Mouse (Mus musculus) small intestine, adult 2 months (tissue): ENCODE data around the gene Galk1. TPM values are rescaled to one million over a fixed set of nuclear protein-coding genes. Genes with fewer than 3 reads are reported as not detected.

Source experiments
- H3K27ac ChIP-seq: fragments of 200-500 bp; 2 replicates; pipeline ENCODE4 v1.5.1; 2012; ENCODE audit warnings: low read depth, low read length, control low read depth, inconsistent platforms; ENCODE audit not compliant: insufficient read depth
- H3K27me3 ChIP-seq: fragments of 200-500 bp; 2 replicates; pipeline ENCODE4 v1.6.1; 2012; ENCODE audit warnings: mild to moderate bottlenecking, moderate library complexity, low read length, inconsistent platforms; ENCODE audit not compliant: control insufficient read depth, insufficient read depth
- H3K36me3 ChIP-seq: fragments of 200-500 bp; 2 replicates; pipeline ENCODE4 v1.6.1; 2012; ENCODE audit warnings: mild to moderate bottlenecking, low read length, control low read depth, inconsistent platforms; ENCODE audit not compliant: control insufficient read depth, insufficient read depth
- H3K4me1 ChIP-seq: fragments of 200-500 bp; 2 replicates; pipeline ENCODE4 v1.6.1; 2012; ENCODE audit warnings: low read length, inconsistent platforms, mixed read lengths; ENCODE audit not compliant: control insufficient read depth, insufficient read depth, insufficient read length
- H3K4me3 ChIP-seq: fragments of 200-500 bp; 2 replicates; pipeline ENCODE4 v1.5.1; 2012; ENCODE audit warnings: low read depth, mild to moderate bottlenecking, control low read depth, inconsistent platforms, low read length, moderate library complexity
- CTCF ChIP-seq: fragments of 200-500 bp; IDR thresholded peaks from 2 replicates; pipeline ENCODE4 v1.5.1; 2012; ENCODE audit warnings: low read depth, mild to moderate bottlenecking, control low read depth, inconsistent platforms, low read length, moderate library complexity, mixed read lengths; ENCODE audit not compliant: insufficient replicate concordance, insufficient read length; ENCODE audit errors: extremely low read depth
- POLR2A ChIP-seq: fragments of 200-500 bp; IDR thresholded peaks from 2 replicates; pipeline ENCODE4 v1.6.1; 2012; ENCODE audit warnings: low read depth, mild to moderate bottlenecking, control low read depth, inconsistent platforms, low read length, moderate library complexity
- WGBS: fragments of 180-500 bp; shearing (Covaris S2); methylation state at CpG from one replicate; pipeline ENCODE4 v1.1.7; 2018; 5-methylcytosine and 5-hydroxymethylcytosine counted together
- polyA plus RNA-seq: library from polyadenylated mRNA; depleted of rRNA; stranded (reverse); fragments of >200 nt; gene quantifications from 2 replicates; pipeline ENCODE4 v1.2.3, GENCODE M21; 2012

The Galk1 gene
- polyA plus RNA-seq, 1 experiment = 53.3 TPM

DNA sequence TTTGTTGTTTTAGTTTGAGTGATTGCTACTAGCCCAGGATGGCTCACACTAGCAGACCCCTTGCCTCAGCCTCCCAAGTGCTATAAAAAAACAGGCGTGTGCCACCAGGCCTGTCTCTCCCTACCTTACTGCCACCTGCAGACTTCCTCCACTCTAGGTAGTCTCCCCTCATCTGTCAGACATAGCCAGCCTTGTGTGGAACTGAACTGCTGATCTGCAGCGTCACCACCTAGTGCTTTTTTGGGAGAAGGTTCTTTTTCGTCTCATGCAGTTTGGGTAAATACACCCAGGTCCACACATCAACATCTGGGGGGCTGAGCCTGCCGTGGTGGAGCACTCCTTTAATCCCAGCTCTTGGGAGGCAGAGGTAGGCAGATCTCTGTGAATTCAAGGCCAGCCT, 15.5 kb downstream of the Galk1 start:
- WGBS = 81% methylated on average over 4 of the region's 4 CpGs
- H3K27me3 ChIP-seq = no peaks in the 10 kb centered on the region
- TF ChIP-seq POLR2A = no peak
- no peak for TF ChIP-seq CTCF
- no peaks in the 10 kb centered on the region; the same call in 1 of the 2 replicates for H3K4me1 ChIP-seq
- no peak overlapping the region for H3K4me3 ChIP-seq
- no peak overlapping the region for H3K27ac ChIP-seq
- peaks cover 49% of the 10 kb centered on the region for H3K36me3 ChIP-seq

GRCm38 (mm10) chr11:115995256-115995655, 17.3 kb downstream of the Galk1 start:
- 91% methylated on average over 3 of the region's 3 CpGs for WGBS
- no peaks in the 10 kb centered on the region; the same call in 1 of the 2 replicates for H3K4me1 ChIP-seq
- no peak overlapping the region for H3K4me3 ChIP-seq
- TF ChIP-seq CTCF (no peak), POLR2A (no peak)
- H3K36me3 ChIP-seq = peaks cover 55% of the 10 kb centered on the region
- H3K27me3 ChIP-seq = no peaks in the 10 kb centered on the region
- no peak overlapping the region for H3K27ac ChIP-seq

DNA sequence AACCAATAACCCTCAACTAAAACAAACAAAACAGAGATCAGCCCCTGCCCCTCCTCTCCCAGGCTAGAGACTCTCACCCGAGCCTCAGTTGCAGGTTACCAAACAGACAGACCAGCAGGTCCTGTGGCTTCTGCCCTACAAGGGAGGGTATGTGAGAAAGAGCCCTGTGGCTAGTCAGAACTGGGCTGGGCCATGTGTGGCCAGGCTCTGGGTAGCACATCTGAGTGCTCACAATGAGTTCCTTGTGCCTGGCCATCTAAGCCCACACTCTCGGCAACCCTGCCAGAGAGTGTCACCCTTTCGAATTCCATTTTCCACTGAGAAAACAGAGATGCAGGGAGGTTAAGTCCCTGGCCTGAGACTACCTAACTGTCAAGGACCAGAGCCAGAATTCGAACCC, 20.4 kb downstream of the Galk1 start:
- Histone ChIP-seq H3K4me1 (no peaks in the 10 kb centered on the region), H3K4me3 (no peak overlapping the region), H3K27ac (no peak overlapping the region), H3K27me3 (no peaks in the 10 kb centered on the region), H3K36me3 (peaks cover 64% of the 10 kb centered on the region)
- 72% methylated on average over 4 of the region's 4 CpGs for WGBS
- no peak for TF ChIP-seq POLR2A
- TF ChIP-seq CTCF = no peak

DNA sequence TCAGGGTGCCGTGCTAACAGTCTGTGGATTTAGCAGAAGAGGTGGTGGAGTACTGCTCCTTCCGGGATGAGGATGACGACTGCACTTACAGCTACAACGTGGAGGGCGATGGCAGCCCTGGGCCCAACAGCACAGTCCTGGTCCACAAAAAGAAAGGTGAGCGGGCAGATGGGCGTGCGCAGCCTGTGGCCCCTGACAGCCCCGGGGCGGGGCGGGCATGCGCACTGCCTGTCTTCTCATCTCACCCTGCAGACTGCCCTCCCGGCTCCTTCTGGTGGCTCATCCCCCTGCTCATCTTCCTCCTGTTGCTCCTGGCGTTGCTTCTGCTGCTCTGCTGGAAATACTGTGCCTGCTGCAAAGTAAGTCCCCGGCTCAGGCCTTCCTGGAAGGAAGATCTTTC, 22.8 kb downstream of the Galk1 start:
- no peaks in the 10 kb centered on the region for H3K27me3 ChIP-seq
- H3K4me3 ChIP-seq = no peak overlapping the region
- H3K36me3 ChIP-seq = peaks cover 68% of the 10 kb centered on the region
- TF ChIP-seq POLR2A = no peak
- TF ChIP-seq CTCF = no peak
- no peaks in the 10 kb centered on the region for H3K4me1 ChIP-seq
- WGBS = 73% methylated on average over 15 of the region's 15 CpGs
- H3K27ac ChIP-seq = no peak overlapping the region

DNA sequence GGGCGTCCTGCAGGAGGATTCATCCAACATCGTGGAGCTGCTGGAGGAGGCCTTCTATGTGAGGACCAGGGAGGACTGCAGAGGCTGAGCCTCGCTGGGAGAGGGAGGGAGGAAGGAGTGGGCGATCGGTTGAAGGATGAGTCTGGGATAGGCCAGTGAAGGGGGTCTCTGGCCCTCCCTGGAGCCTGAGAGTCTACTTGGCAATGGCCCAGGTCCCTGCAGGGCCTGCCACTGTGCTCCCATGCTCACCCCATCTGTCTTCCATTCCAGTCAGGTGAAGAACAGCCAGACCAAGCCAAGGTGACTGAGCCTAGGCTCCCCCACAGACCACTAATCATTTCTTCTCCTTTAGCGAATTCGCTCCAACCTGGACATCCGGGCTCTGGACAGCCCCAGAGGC, 29.2 kb downstream of the Galk1 start:
- H3K27me3 ChIP-seq = no peaks in the 10 kb centered on the region
- no peak overlapping the region for H3K27ac ChIP-seq
- H3K4me1 ChIP-seq = no peaks in the 10 kb centered on the region
- no peak overlapping the region for H3K4me3 ChIP-seq
- H3K36me3 ChIP-seq = peaks cover 62% of the 10 kb centered on the region
- WGBS = 88% methylated on average over 8 of the region's 8 CpGs
- TF ChIP-seq CTCF (no peak), POLR2A (no peak)

DNA sequence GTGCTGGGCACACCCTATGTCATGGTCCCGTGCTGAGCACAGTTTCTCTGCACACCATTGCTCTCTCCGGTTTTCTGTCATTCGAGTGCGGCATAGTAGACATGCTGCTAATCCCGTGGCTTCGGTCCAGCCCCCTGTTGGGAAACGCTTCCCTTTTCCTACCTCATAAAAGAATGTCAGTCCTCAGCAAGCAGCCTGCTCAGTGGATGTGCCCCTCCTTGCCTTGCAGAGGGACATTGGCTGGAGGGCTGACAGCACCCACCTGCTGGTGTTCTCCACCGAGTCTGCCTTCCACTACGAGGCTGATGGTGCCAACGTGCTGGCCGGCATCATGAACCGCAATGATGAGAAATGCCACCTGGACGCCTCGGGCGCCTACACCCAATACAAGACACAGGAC, 30.0 kb downstream of the Galk1 start:
- WGBS = 95% methylated on average over 15 of the region's 15 CpGs
- no peak overlapping the region for H3K27ac ChIP-seq
- peaks cover 2% of the 10 kb centered on the region; the same call in 1 of the 2 replicates for H3K4me1 ChIP-seq
- H3K36me3 ChIP-seq = peaks cover 59% of the 10 kb centered on the region
- no peak for TF ChIP-seq POLR2A
- TF ChIP-seq CTCF = no peak
- H3K27me3 ChIP-seq = no peaks in the 10 kb centered on the region
- no peak overlapping the region for H3K4me3 ChIP-seq

- Histone ChIP-seq H3K36me3 (peaks cover 22% of the 10 kb centered on the region), H3K27me3 (no peaks in the 10 kb centered on the region), H3K4me1 (peaks cover 15% of the 10 kb centered on the region), H3K27ac (peak overlapping the region; percentile 92), H3K4me3 (peak overlapping the region; percentile 79)
- peak; percentile 77 for TF ChIP-seq POLR2A
- no peak; the same call in 1 of the 2 replicates for TF ChIP-seq CTCF
- 13% methylated on average over 12 of the region's 12 CpGs for WGBS
These were observed 37.0 kb downstream of the Galk1 start for GRCm38 (mm10) chr11:115975544-115975943.

DNA sequence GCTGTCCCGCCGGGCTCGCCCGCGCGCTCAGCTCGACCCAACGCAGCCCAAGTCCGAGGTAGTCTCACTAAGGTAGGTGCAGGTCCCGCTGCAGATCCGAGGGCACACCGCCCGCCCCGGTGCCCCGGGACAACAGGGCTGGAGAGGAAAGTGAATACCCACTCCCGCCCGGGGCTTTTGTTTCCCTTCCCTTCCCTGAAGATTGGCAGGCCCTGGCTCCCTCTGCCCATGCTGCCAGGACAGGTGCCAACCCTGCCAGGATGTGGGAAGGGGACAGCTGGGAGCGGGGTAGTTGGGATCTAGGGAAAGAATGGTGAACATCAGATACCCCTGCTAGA, 37.5 kb downstream of the Galk1 start:
- WGBS = 3% methylated on average over 18 of the region's 18 CpGs
- H3K4me3 ChIP-seq = peak overlapping the region; percentile 79
- peaks cover 19% of the 10 kb centered on the region for H3K4me1 ChIP-seq
- peaks cover 20% of the 10 kb centered on the region for H3K36me3 ChIP-seq
- H3K27me3 ChIP-seq = no peaks in the 10 kb centered on the region
- peak overlapping the region; percentile 92 for H3K27ac ChIP-seq
- 0 out of 2 replicates have a peak, but pooled peaks have one; percentile 1 for TF ChIP-seq POLR2A
- no peak for TF ChIP-seq CTCF
